Mouse (Mus musculus): ENCODE data around the gene Ctsd. TPM values are rescaled to one million over a fixed set of nuclear protein-coding genes. Genes with fewer than 3 reads are reported as not detected.

Gene Ctsd
- total RNA-seq, 1 experiment from 2014 or later = 123 TPM

DNA sequence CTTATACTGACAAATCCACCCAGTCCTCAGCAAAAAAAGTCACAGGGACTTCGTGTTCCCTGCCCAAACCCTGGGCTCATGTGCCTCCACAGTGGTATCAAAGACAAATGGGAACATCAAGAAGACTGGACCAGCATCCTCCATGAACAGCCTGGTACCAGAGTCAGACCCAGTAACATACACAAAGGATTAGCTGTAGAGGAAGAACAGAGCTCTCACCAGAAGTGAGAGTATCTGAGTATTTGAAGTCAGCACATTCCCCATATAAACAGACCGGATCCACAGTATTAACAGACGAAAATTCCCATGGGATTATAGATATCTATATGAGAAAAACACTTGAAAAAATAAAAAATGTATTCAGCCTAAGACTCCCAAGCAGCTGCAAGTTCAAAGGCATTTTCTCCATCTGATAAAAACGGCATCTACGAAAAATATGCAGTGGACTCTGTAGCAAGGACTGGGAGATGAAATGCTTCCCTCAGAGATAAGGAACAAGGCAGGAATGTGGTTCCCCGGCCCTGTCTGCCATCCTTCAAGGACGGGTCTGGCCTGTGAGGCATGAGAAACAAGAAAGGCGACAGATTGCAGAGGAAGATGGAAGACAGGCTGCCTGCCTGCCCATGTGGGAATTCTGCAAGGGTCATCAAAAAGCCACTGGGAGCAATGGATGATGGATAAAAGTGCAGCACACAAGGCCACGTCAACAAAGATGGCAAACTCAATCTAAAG lies 61.0 kb downstream of the Ctsd start:
- no peak for ATAC-seq (replicated peaks in 1 of 2; ENCODE audit: insufficient read depth in 1 of 2, low FRiP score in 2 of 2, low TSS enrichment in 1 of 2, low read depth in 1 of 2, poor library complexity in 2 of 2, severe bottlenecking in 2 of 2)

Other genes starting within 250 kb of the Ctsd start
- not detected in 2 replicates for gene Gm45337, start 243.4 kb downstream of the Ctsd start, total RNA-seq (2017)
- gene Gm29735, start 230.9 kb downstream of the Ctsd start, total RNA-seq (2017) = not detected in 2 replicates
- not detected in 2 replicates for gene Gm4553, start 222.3 kb downstream of the Ctsd start, total RNA-seq (2017)
- gene Krtap5-2, start 212.0 kb downstream of the Ctsd start, total RNA-seq (2017) = not detected in 2 replicates
- not detected in 2 replicates for gene Gm10153, start 197.6 kb downstream of the Ctsd start, total RNA-seq (2017)
- not detected in 2 replicates for gene Krtap5-3, start 186.7 kb downstream of the Ctsd start, total RNA-seq (2017)
- not detected in 2 replicates for gene Gm7579, start 176.2 kb downstream of the Ctsd start, total RNA-seq (2017)
- gene Krtap5-5, start 158.1 kb downstream of the Ctsd start, total RNA-seq (2017) = not detected in 2 replicates
- not detected in 2 replicates for gene Gm40460, start 147.0 kb downstream of the Ctsd start, total RNA-seq (2017)
- gene Gm2431, start 129.7 kb downstream of the Ctsd start, total RNA-seq (2017) = not detected in 2 replicates
- gene Gm4559, start 113.7 kb downstream of the Ctsd start, total RNA-seq (2017) = not detected in 2 replicates
- not detected in 2 replicates for gene Krtap5-1, start 90.9 kb downstream of the Ctsd start, total RNA-seq (2017)
- not detected in 2 replicates for gene Krtap5-4, start 84.5 kb downstream of the Ctsd start, total RNA-seq (2017)
- gene Ifitm10, start 14.3 kb downstream of the Ctsd start, total RNA-seq (2017) = not detected in 2 replicates
- 18.0 and 43.2 TPM in 2 replicates for gene Gm49369, start 5.4 kb downstream of the Ctsd start, total RNA-seq (2017)
- not detected in 2 replicates for gene Syt8, start 46.8 kb upstream of the Ctsd start, total RNA-seq (2017)
- gene Tnni2, start 53.8 kb upstream of the Ctsd start, total RNA-seq (2017) = 8.2 and 12.3 TPM in 2 replicates
- gene Lsp1, start 72.8 kb upstream of the Ctsd start, total RNA-seq (2017) = 233 and 282 TPM in 2 replicates
- 0.55 and 9.3 TPM in 2 replicates for gene Tnnt3, start 110.8 kb upstream of the Ctsd start, total RNA-seq (2017)
- 28.1 and 42.5 TPM in 2 replicates for gene Mrpl23, start 144.6 kb upstream of the Ctsd start, total RNA-seq (2017)

Data from hematopoietic stem cell, adult 5-6 weeks (primary cell).